In the genomic region with DNA sequence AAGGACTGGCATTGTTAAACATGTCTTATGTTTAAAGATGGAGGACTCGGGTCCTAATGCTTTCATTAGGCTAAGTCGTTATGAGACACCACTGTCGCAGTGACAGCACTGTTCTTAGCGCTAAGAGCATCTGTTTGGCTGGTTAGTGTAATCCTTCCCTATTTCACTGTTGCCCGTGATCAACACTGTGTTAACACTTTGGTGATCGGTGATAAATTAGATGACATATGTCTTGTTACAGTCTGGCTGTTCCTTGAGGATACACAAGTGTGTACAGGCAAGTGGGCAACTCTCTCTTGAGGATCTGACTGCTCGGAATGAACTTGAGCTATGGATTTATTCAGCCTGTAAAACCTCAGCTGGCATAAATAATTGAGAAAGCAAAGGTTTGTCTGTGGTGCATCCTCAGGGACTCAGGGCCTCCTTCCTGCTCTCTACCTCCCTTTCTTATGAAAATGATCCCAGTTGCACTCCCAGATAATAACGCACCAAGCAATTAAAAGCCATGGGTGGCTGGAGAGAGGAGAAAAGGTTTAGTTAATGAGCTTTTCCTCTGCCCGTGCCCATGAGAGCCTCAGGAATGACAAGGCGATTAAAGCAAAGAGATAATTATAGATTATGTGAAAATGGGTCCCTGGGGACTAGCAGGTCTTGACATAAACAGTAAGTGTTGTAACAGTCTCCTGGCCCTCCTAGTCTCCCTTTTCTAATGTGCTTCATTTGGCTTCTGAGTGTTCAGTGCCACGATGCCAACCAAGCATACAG, we compare ENCODE assay signal across 16 mouse cellular contexts. TPM values are rescaled to one million over a fixed set of nuclear protein-coding genes. Genes with fewer than 3 reads are reported as not detected.
DNase-seq lines count a peak whose midpoint lies in the region; ATAC-seq and TF ChIP-seq lines count a peak whose summit lies in the region.
"Had no signal": no experiment of that assay in that cellular context is flagged by ENCODE, and none has a peak within 500 bp of the region (broad histone marks: within the 10 kb centered on the region; RNA-seq: fewer than 3 reads in every experiment).

No protein-coding gene starts in this region.

- 18% methylated on average over 11 of the region's 11 CpGs for WGBS in forebrain, embryonic 12.5 days
- 19% methylated on average over 11 of the region's 11 CpGs for WGBS in hindbrain, embryonic 14.5 days
- 16% methylated on average over 11 of the region's 11 CpGs for WGBS in midbrain, postnatal 0 days

- H3K4me1 ChIP-seq in forebrain, embryonic 12.5 days = peaks cover 19% of the 10 kb centered on the region
- H3K4me1 ChIP-seq in hindbrain, embryonic 14.5 days (replicated peaks; ENCODE audit: control insufficient read depth, insufficient read depth, low read length) = peaks cover 16% of the 10 kb centered on the region
- peaks cover 7% of the 10 kb centered on the region; the same call in 1 of the 2 replicates for H3K4me1 ChIP-seq in midbrain, postnatal 0 days (ENCODE audit: insufficient read depth, low read length)
- H3K4me1 ChIP-seq: liver, embryonic 12.5 days had no signal

- no peak for TF ChIP-seq CTCF in midbrain, postnatal 0 days (IDR thresholded peaks at IDR 0.05)

- no peak overlapping the region for H3K4me3 ChIP-seq in forebrain, embryonic 12.5 days (replicated peaks)
- H3K4me3 ChIP-seq in hindbrain, embryonic 14.5 days (replicated peaks; ENCODE audit: low read length) = no peak overlapping the region
- H3K4me3 ChIP-seq in midbrain, postnatal 0 days (ENCODE audit: low read depth, low read length) = no peak overlapping the region
- H3K4me3 ChIP-seq: embryonic facial prominence, embryonic 12.5 days; liver, embryonic 12.5 days; megakaryocyte, embryonic 14.5 days had no signal

- peak; percentile 85 for ATAC-seq in forebrain, embryonic 12.5 days (ENCODE audit: low FRiP score)
- peak; percentile 88 for ATAC-seq in hindbrain, embryonic 14.5 days (ENCODE audit: low FRiP score)
- ATAC-seq in midbrain, postnatal 0 days (ENCODE audit: low FRiP score) = peak; percentile 23; the same call in 1 of the 2 replicates
- ATAC-seq: liver, embryonic 12.5 days; lung, postnatal 0 days had no signal

- no peak overlapping the region for H3K9ac ChIP-seq in forebrain, embryonic 12.5 days
- H3K9ac ChIP-seq in hindbrain, embryonic 14.5 days = no peak overlapping the region
- H3K9ac ChIP-seq in midbrain, postnatal 0 days (replicated peaks; ENCODE audit: low read length, poor library complexity, severe bottlenecking) = no peak overlapping the region
- H3K9ac ChIP-seq: embryonic facial prominence, embryonic 12.5 days; liver, embryonic 12.5 days had no signal

- H3K27ac ChIP-seq in forebrain, embryonic 12.5 days = peak overlapping the region; percentile 57; the same call in 1 of the 2 replicates
- H3K27ac ChIP-seq in hindbrain, embryonic 14.5 days = peak overlapping the region; percentile 64
- no peak overlapping the region for H3K27ac ChIP-seq in midbrain, postnatal 0 days (ENCODE audit: low read depth, low read length)
- H3K27ac ChIP-seq: embryonic facial prominence, embryonic 12.5 days; liver, embryonic 12.5 days had no signal

- intact Hi-C loops in gastrocnemius, postnatal 36 days (cut with DNase I) = no loop called here

- peak; percentile 10 for DNase-seq in R1 (ENCODE audit: low read depth, low spot score)
- DNase-seq in hindbrain, embryonic 14.5 days (ENCODE audit: low spot score) = peak; percentile 64
- peak; percentile 76 for DNase-seq in midbrain, postnatal 0 days (ENCODE audit: low spot score)
- DNase-seq in layer of hippocampus, adult 18-20 months (ENCODE audit: low spot score in 2 of 2) = no peak
- no peak for DNase-seq in urinary bladder, postnatal 25 days (ENCODE audit: low spot score)
- DNase-seq in gastrocnemius, postnatal 36 days = no peak
- no peak for DNase-seq in thymus, adult 18-20 months
- DNase-seq: cerebellum, adult 9-10 months; gastrocnemius, postnatal 25 days; right cerebral cortex, postnatal 25 days; thymus, postnatal 36 days had no signal

- H3K36me3 ChIP-seq in forebrain, embryonic 12.5 days (replicated peaks) = no peaks in the 10 kb centered on the region
- no peaks in the 10 kb centered on the region for H3K36me3 ChIP-seq in hindbrain, embryonic 14.5 days (replicated peaks; ENCODE audit: control insufficient read depth, insufficient read depth)
- no peaks in the 10 kb centered on the region; the same call in 1 of the 2 replicates for H3K36me3 ChIP-seq in midbrain, postnatal 0 days (ENCODE audit: insufficient read depth, low read length)
- H3K36me3 ChIP-seq: embryonic facial prominence, embryonic 12.5 days; liver, embryonic 12.5 days had no signal

- H3K4me2 ChIP-seq in forebrain, embryonic 12.5 days = peak overlapping the region; percentile 24; the same call in 1 of the 2 replicates
- H3K4me2 ChIP-seq in hindbrain, embryonic 14.5 days (replicated peaks) = 0 out of 2 replicates have a peak overlapping the region, but pooled peaks have one; percentile 8
- no peak overlapping the region for H3K4me2 ChIP-seq in midbrain, postnatal 0 days (ENCODE audit: low read depth, low read length, poor library complexity, severe bottlenecking)
- H3K4me2 ChIP-seq: embryonic facial prominence, embryonic 12.5 days; liver, embryonic 12.5 days had no signal

- no peaks in the 10 kb centered on the region for H3K27me3 ChIP-seq in forebrain, embryonic 12.5 days
- no peaks in the 10 kb centered on the region for H3K27me3 ChIP-seq in hindbrain, embryonic 14.5 days (ENCODE audit: control insufficient read depth, insufficient read depth, low read length)
- H3K27me3 ChIP-seq in midbrain, postnatal 0 days (ENCODE audit: insufficient read depth, low read length) = no peaks in the 10 kb centered on the region
- H3K27me3 ChIP-seq: embryonic facial prominence, embryonic 12.5 days; liver, embryonic 12.5 days; megakaryocyte, embryonic 14.5 days had no signal

- no peaks in the 10 kb centered on the region for H3K9me3 ChIP-seq in forebrain, embryonic 12.5 days
- H3K9me3 ChIP-seq in hindbrain, embryonic 14.5 days (ENCODE audit: control insufficient read depth, low read length) = no peaks in the 10 kb centered on the region
- no peaks in the 10 kb centered on the region for H3K9me3 ChIP-seq in midbrain, postnatal 0 days (ENCODE audit: low read length)
- H3K9me3 ChIP-seq: embryonic facial prominence, embryonic 12.5 days; liver, embryonic 12.5 days; megakaryocyte, embryonic 14.5 days had no signal

RNA-seq across cellular contexts. Expression of a gene that starts 47.7 kb away (rescaled TPM):
- 86.8 and 92.2 TPM in 2 replicates for polyA plus RNA-seq in forebrain, embryonic 12.5 days (2016; fragmentation: Nextera tagmentation; extraction: Ambion mirVana)
- polyA plus RNA-seq in hindbrain, embryonic 14.5 days (2014; fragmentation: Nextera tagmentation; extraction: Ambion mirVana) = 99.5 and 103 TPM in 2 replicates
- total RNA-seq in midbrain, postnatal 0 days (2014; rRNA removed) = 114 and 127 TPM in 2 replicates
- 120 and 128 TPM in 2 replicates for polyA plus RNA-seq in midbrain, postnatal 0 days (2015; fragmentation: Nextera tagmentation; extraction: Ambion mirVana)
- 100 to 1,000 TPM; 102 to 107 TPM for total RNA-seq in layer of hippocampus, adult 18-20 months (2021)
- 10 to 100 TPM; 47.6 to 54.0 TPM for total RNA-seq in gastrocnemius, postnatal 36 days (2021)

Comparison
In these comparisons a context has a peak if more than half of its experiments do, and no peak if none do; other contexts are left out.
1. DNase-seq: peak in R1 (single experiment), hindbrain, embryonic 14.5 days (single experiment) and midbrain, postnatal 0 days (single experiment); none in layer of hippocampus, adult 18-20 months (0 of 2), urinary bladder, postnatal 25 days (single experiment), gastrocnemius, postnatal 36 days (0 of 2) and thymus, adult 18-20 months (0 of 2).
2. ATAC-seq: peak in every context shown above with its lines; median percentile 88 in hindbrain, embryonic 14.5 days; 85 in forebrain, embryonic 12.5 days; 23 in midbrain, postnatal 0 days.